Comparison of ENCODE assay signal across 8 mouse cellular contexts in genomic region chr4:134946024-134946744, GRCm38 (mm10). TPM values are rescaled to one million over a fixed set of nuclear protein-coding genes. Genes with fewer than 3 reads are reported as not detected.
DNase-seq lines count a peak whose midpoint lies in the region; ATAC-seq and TF ChIP-seq lines count a peak whose summit lies in the region.

No protein-coding gene starts in this region.

- no peak for TF ChIP-seq POLR2A in heart, adult 2 months (IDR thresholded peaks at IDR 0.05; ENCODE audit: insufficient read depth, low read depth, low read length)
- TF ChIP-seq POLR2A in limb, embryonic 14.5 days (IDR thresholded peaks at IDR 0.05; ENCODE audit: borderline replicate concordance, extremely low read depth, insufficient read depth, insufficient read length): no peak
- no peak for TF ChIP-seq POLR2A in spleen, adult 2 months (IDR thresholded peaks at IDR 0.05; ENCODE audit: low read depth, low read length)

- no peaks in the 10 kb centered on the region for H3K36me3 ChIP-seq in embryonic facial prominence, embryonic 12.5 days
- H3K36me3 ChIP-seq in heart, adult 2 months (ENCODE audit: control insufficient read depth, insufficient read depth, low read length): no peaks in the 10 kb centered on the region
- H3K36me3 ChIP-seq in limb, embryonic 14.5 days (ENCODE audit: control insufficient read depth, insufficient read depth, low read length): no peaks in the 10 kb centered on the region
- H3K36me3 ChIP-seq in midbrain, embryonic 15.5 days (replicated peaks): no peaks in the 10 kb centered on the region
- H3K36me3 ChIP-seq in spleen, adult 2 months (ENCODE audit: control insufficient read depth, insufficient read depth, low read length): no peaks in the 10 kb centered on the region

- TF ChIP-seq EP300 in heart, adult 2 months (IDR thresholded peaks at IDR 0.05; ENCODE audit: insufficient read depth, low read depth, low read length): peak; percentile 79

- H3K4me2 ChIP-seq in embryonic facial prominence, embryonic 12.5 days (replicated peaks): peak overlapping the region; percentile 43
- H3K4me2 ChIP-seq in limb, embryonic 14.5 days (replicated peaks; ENCODE audit: low read depth, low read length, severe bottlenecking): peak overlapping the region; percentile 41
- peak overlapping the region; percentile 46 for H3K4me2 ChIP-seq in midbrain, embryonic 15.5 days

- intact Hi-C loops in heart, adult 2 months (cut with DNase I): loop anchor here (1.0 to 5.0 kb wide), 6 partner anchors 10 to 371 kb away; no protein-coding TSS in a partner anchor

- peak; percentile 93 for TF ChIP-seq CTCF in heart, adult 2 months (IDR thresholded peaks at IDR 0.05)
- TF ChIP-seq CTCF in spleen, adult 2 months (IDR thresholded peaks at IDR 0.05; ENCODE audit: extremely low read depth, insufficient read depth, insufficient read length, insufficient replicate concordance): peak; percentile 72; the same call in 1 of the 2 replicates

- no peak overlapping the region for H3K4me3 ChIP-seq in embryonic facial prominence, embryonic 12.5 days
- H3K4me3 ChIP-seq in heart, adult 2 months: peak overlapping the region; percentile 41
- H3K4me3 ChIP-seq in limb, embryonic 14.5 days (replicated peaks; ENCODE audit: low read length): no peak overlapping the region
- H3K4me3 ChIP-seq in midbrain, embryonic 15.5 days: 0 out of 2 replicates have a peak overlapping the region, but pooled peaks have one; percentile 11
- peak overlapping the region; percentile 41; the same call in 1 of the 2 replicates for H3K4me3 ChIP-seq in spleen, adult 2 months (ENCODE audit: extremely low read depth, insufficient read depth, insufficient read length)

- ATAC-seq in embryonic facial prominence, embryonic 12.5 days (ENCODE audit: insufficient number of reproducible peaks, insufficient read depth, low FRiP score, low TSS enrichment): no peak
- no peak; the same call in 1 of the 2 replicates for ATAC-seq in limb, embryonic 14.5 days (ENCODE audit: low FRiP score, low read depth)
- no peak for ATAC-seq in midbrain, embryonic 15.5 days (replicated peaks)

- peaks cover 10% of the 10 kb centered on the region for H3K4me1 ChIP-seq in embryonic facial prominence, embryonic 12.5 days
- H3K4me1 ChIP-seq in heart, adult 2 months (ENCODE audit: control insufficient read depth, insufficient read depth, low read length): no peaks in the 10 kb centered on the region
- peaks cover 17% of the 10 kb centered on the region for H3K4me1 ChIP-seq in limb, embryonic 14.5 days (ENCODE audit: control insufficient read depth, insufficient read depth, low read length)
- H3K4me1 ChIP-seq in midbrain, embryonic 15.5 days: peaks cover 14% of the 10 kb centered on the region
- H3K4me1 ChIP-seq in spleen, adult 2 months (ENCODE audit: control insufficient read depth, insufficient read depth, insufficient read length): no peaks in the 10 kb centered on the region; the same call in 1 of the 2 replicates

- no peaks in the 10 kb centered on the region for H3K79me2 ChIP-seq in heart, adult 2 months (replicated peaks; ENCODE audit: control insufficient read depth, insufficient read depth, low read length)

- no peak overlapping the region for H3K9ac ChIP-seq in embryonic facial prominence, embryonic 12.5 days
- no peak overlapping the region for H3K9ac ChIP-seq in heart, adult 2 months (ENCODE audit: low read depth, low read length)
- H3K9ac ChIP-seq in limb, embryonic 14.5 days (ENCODE audit: low read depth, low read length, severe bottlenecking): no peak overlapping the region
- no peak overlapping the region for H3K9ac ChIP-seq in midbrain, embryonic 15.5 days

- H3K27ac ChIP-seq in embryonic facial prominence, embryonic 12.5 days: no peak overlapping the region
- peak overlapping the region; percentile 58 for H3K27ac ChIP-seq in heart, adult 2 months
- no peak overlapping the region for H3K27ac ChIP-seq in limb, embryonic 14.5 days (replicated peaks; ENCODE audit: low read depth, low read length)
- H3K27ac ChIP-seq in midbrain, embryonic 15.5 days: no peak overlapping the region
- no peak overlapping the region for H3K27ac ChIP-seq in spleen, adult 2 months (ENCODE audit: insufficient read depth, low read length)

- H3K27me3 ChIP-seq in embryonic facial prominence, embryonic 12.5 days: peaks cover 30% of the 10 kb centered on the region
- H3K27me3 ChIP-seq in heart, adult 2 months (ENCODE audit: control insufficient read depth, insufficient read depth, low read length): no peaks in the 10 kb centered on the region
- 0 out of 2 replicates have a peak, but pooled peaks cover 8% of the 10 kb centered on the region for H3K27me3 ChIP-seq in limb, embryonic 14.5 days (ENCODE audit: control insufficient read depth, insufficient read depth, low read length)
- H3K27me3 ChIP-seq in midbrain, embryonic 15.5 days (replicated peaks): peaks cover 11% of the 10 kb centered on the region; the same call in 1 of the 2 replicates
- H3K27me3 ChIP-seq in spleen, adult 2 months (ENCODE audit: control insufficient read depth, insufficient read depth, low read length): no peaks in the 10 kb centered on the region

- WGBS in embryonic facial prominence, embryonic 12.5 days: 17% methylated on average over 17 of the region's 17 CpGs
- WGBS in heart, adult 2 months: 5% methylated on average over 17 of the region's 17 CpGs
- WGBS in limb, embryonic 14.5 days: 12% methylated on average over 17 of the region's 17 CpGs
- WGBS in midbrain, embryonic 15.5 days: 13% methylated on average over 17 of the region's 17 CpGs
- WGBS in spleen, adult 2 months: 16% methylated on average over 17 of the region's 17 CpGs

- DNase-seq in urinary bladder, adult 2 months (ENCODE audit: low spot score): peak; percentile 31
- no peak for DNase-seq in urinary bladder, postnatal 10 days (ENCODE audit: low spot score)
- peak; percentile 73 to 78 for DNase-seq in heart, adult 2 months
- DNase-seq in kidney, adult 11 months: peak; percentile 40
- DNase-seq in limb, embryonic 14.5 days (ENCODE audit: low spot score): peak; percentile 82
- DNase-seq in spleen, adult 2 months (ENCODE audit: low read depth in 1 of 2, low spot score in 2 of 2): peak in 1 of 2 experiments; percentile 44

- no peaks in the 10 kb centered on the region for H3K9me3 ChIP-seq in embryonic facial prominence, embryonic 12.5 days
- H3K9me3 ChIP-seq in limb, embryonic 14.5 days (ENCODE audit: control insufficient read depth, low read length): no peaks in the 10 kb centered on the region
- no peaks in the 10 kb centered on the region for H3K9me3 ChIP-seq in midbrain, embryonic 15.5 days

RNA-seq across cellular contexts. Expression of gene Syf2, which starts 15.5 kb away (rescaled TPM):
- polyA plus RNA-seq in urinary bladder, adult 2 months (2012; rRNA removed): 98.8 and 107 TPM in 2 replicates
- polyA plus RNA-seq in embryonic facial prominence, embryonic 12.5 days (2016; fragmentation: Nextera tagmentation; extraction: Ambion mirVana): 75.3 and 77.2 TPM in 2 replicates
- 10 to 100 TPM; 48.7 to 61.1 TPM for total RNA-seq in heart, adult 2 months (2021)
- 24.9 and 34.1 TPM in 2 replicates for polyA plus RNA-seq in heart, adult 2 months (2012; rRNA removed)
- 41.4 and 64.5 TPM in 2 replicates for polyA plus RNA-seq in limb, embryonic 14.5 days (2012; rRNA removed)
- polyA plus RNA-seq in limb, embryonic 14.5 days (2014; fragmentation: Nextera tagmentation; extraction: Ambion mirVana): 64.3 and 69.1 TPM in 2 replicates
- polyA plus RNA-seq in midbrain, embryonic 15.5 days (2015; fragmentation: Nextera tagmentation; extraction: Ambion mirVana): 58.6 and 60.5 TPM in 2 replicates
- polyA plus RNA-seq in spleen, adult 2 months (2012; rRNA removed): 19.2 TPM in 2 replicates

RNA-seq across cellular contexts. Expression of gene Rsrp1, which starts 22.8 kb away (rescaled TPM):
- 580 and 969 TPM in 2 replicates for polyA plus RNA-seq in urinary bladder, adult 2 months (2012; rRNA removed)
- polyA plus RNA-seq in embryonic facial prominence, embryonic 12.5 days (2016; fragmentation: Nextera tagmentation; extraction: Ambion mirVana): 496 and 536 TPM in 2 replicates
- total RNA-seq in heart, adult 2 months (2021): 100 to 1,000 TPM; 137 to 175 TPM
- polyA plus RNA-seq in heart, adult 2 months (2012; rRNA removed): 192 TPM in 2 replicates
- 627 and 690 TPM in 2 replicates for polyA plus RNA-seq in limb, embryonic 14.5 days (2012; rRNA removed)
- 416 and 463 TPM in 2 replicates for polyA plus RNA-seq in limb, embryonic 14.5 days (2014; fragmentation: Nextera tagmentation; extraction: Ambion mirVana)
- polyA plus RNA-seq in midbrain, embryonic 15.5 days (2015; fragmentation: Nextera tagmentation; extraction: Ambion mirVana): 559 and 566 TPM in 2 replicates
- 691 and 1,139 TPM in 2 replicates for polyA plus RNA-seq in spleen, adult 2 months (2012; rRNA removed)

RNA-seq across cellular contexts. Expression of gene Tmem50a, which starts 31.4 kb away (rescaled TPM):
- polyA plus RNA-seq in urinary bladder, adult 2 months (2012; rRNA removed): 167 and 192 TPM in 2 replicates
- polyA plus RNA-seq in embryonic facial prominence, embryonic 12.5 days (2016; fragmentation: Nextera tagmentation; extraction: Ambion mirVana): 160 and 161 TPM in 2 replicates
- 10 to 100 TPM; 59.3 to 69.2 TPM for total RNA-seq in heart, adult 2 months (2021)
- 81.8 and 106 TPM in 2 replicates for polyA plus RNA-seq in heart, adult 2 months (2012; rRNA removed)
- 119 and 131 TPM in 2 replicates for polyA plus RNA-seq in limb, embryonic 14.5 days (2012; rRNA removed)
- polyA plus RNA-seq in limb, embryonic 14.5 days (2014; fragmentation: Nextera tagmentation; extraction: Ambion mirVana): 166 TPM in 2 replicates
- polyA plus RNA-seq in midbrain, embryonic 15.5 days (2015; fragmentation: Nextera tagmentation; extraction: Ambion mirVana): 203 and 218 TPM in 2 replicates
- 83.2 and 90.6 TPM in 2 replicates for polyA plus RNA-seq in spleen, adult 2 months (2012; rRNA removed)

Comparison
In these comparisons a context has a peak if more than half of its experiments do, and no peak if none do; other contexts are left out.
1. H3K4me3 ChIP-seq: peak in heart, adult 2 months (single experiment), midbrain, embryonic 15.5 days (single experiment) and spleen, adult 2 months (single experiment); none in embryonic facial prominence, embryonic 12.5 days (single experiment) and limb, embryonic 14.5 days (single experiment).
2. Peak in every context shown above with its lines, with median percentiles within 50 percentile points of each other: H3K4me2 ChIP-seq.